Mouse (Mus musculus) G1E (cell line): Measurements from ENCODE around the gene Rpl19.

Source experiments
- CTCF ChIP-seq: IDR thresholded peaks from 2 replicates; pipeline ENCODE4 v1.5.1; 2012; ENCODE audit warnings: low read depth, low read length, inconsistent platforms, mixed read lengths
- GATA1 ChIP-seq: IDR thresholded peaks from 2 replicates; pipeline ENCODE4 v1.6.1; 2012; ENCODE audit warnings: borderline replicate concordance, low read length, inconsistent platforms, mixed read lengths
- POLR2AphosphoS5 ChIP-seq: IDR thresholded peaks from 2 replicates; pipeline ENCODE4 v1.6.1; 2012; ENCODE audit warnings: low read depth, low read length, inconsistent platforms; ENCODE audit not compliant: insufficient replicate concordance

DNA sequence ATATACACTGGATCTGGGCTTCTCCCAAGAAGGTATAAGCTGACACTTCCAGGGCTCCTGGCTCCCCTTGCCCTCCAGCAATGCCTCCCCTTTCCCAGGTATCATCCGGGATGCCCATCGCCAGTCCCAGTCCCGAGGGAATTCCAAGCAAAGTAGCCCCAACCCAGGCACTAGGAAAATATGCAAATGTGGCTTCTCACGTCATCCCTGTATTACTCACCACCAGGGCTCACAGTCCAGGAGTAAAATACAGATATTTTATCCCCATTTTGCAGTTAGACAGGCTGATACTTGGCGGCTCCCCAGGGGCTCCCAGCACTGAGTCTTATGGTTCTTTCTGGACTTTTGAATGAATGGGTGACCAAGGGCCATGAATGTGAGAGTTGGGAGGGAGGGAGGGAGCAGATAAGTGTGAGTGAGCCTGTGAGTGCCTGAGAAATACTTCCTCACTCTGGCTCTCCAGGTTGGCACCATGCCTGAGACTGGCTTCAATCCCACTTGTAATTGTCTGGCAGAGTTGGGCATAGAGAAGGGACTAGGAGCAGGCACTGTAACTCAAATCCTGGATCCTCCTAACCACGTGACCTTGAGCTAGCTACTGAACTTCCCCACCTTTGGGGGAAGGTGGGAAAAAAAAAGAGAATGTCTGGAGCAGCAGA, 35.5 kb downstream of the Rpl19 start:
- TF ChIP-seq GATA1, result no peak
- no peak for TF ChIP-seq CTCF
- TF ChIP-seq POLR2AphosphoS5, result no peak
